Mouse (Mus musculus): Measurements from ENCODE around the gene Bnipl.

GRCm38 (mm10) chr3:95230495-95231297 lies 20.3 kb downstream of the Bnipl start:
- TF ChIP-seq CTCF (conservative IDR thresholded peaks at IDR 0.05; ENCODE audit: insufficient read depth, insufficient read length, low read depth, low read length) (no peak), POLR2A (IDR thresholded peaks at IDR 0.05; ENCODE audit: low read depth, low read length) (no peak)

All from kidney, adult 2 months (tissue).